14 mouse cellular contexts compared by ENCODE assay signal in genomic region chr4:62729191-62729590, GRCm38 (mm10).
DNase-seq lines count a peak whose midpoint lies in the region; ATAC-seq and TF ChIP-seq lines count a peak whose summit lies in the region.
"Had no signal": no experiment of that assay in that cellular context is flagged by ENCODE, and none has a peak within 500 bp of the region (broad histone marks: within the 10 kb centered on the region; RNA-seq: fewer than 3 reads in every experiment).

No protein-coding gene starts in this region.

- no peak for TF ChIP-seq POLR2A in bone marrow, adult 2 months (IDR thresholded peaks at IDR 0.05; ENCODE audit: borderline replicate concordance, control insufficient read depth, low read depth, low read length)

- no peak for ATAC-seq in heart, embryonic 12.5 days (ENCODE audit: insufficient number of reproducible peaks, low FRiP score)
- ATAC-seq: intestine, embryonic 16.5 days had no signal

- H3K4me3 ChIP-seq in heart, embryonic 10.5 days = no peak overlapping the region
- no peak overlapping the region for H3K4me3 ChIP-seq in heart, embryonic 12.5 days
- H3K4me3 ChIP-seq in bone marrow, adult 2 months (replicated peaks; ENCODE audit: control insufficient read depth, low read depth, low read length) = no peak overlapping the region
- H3K4me3 ChIP-seq in macrophage (ENCODE audit: inconsistent target) = no peak overlapping the region
- H3K4me3 ChIP-seq: layer of hippocampus, adult 2 months; midbrain, embryonic 12.5 days had no signal

- DNase-seq in heart, embryonic 10.5 days (ENCODE audit: low spot score) = no peak
- DNase-seq in 3T3-L1 (ENCODE audit: low read depth, low spot score) = peak; percentile 67
- DNase-seq in c-Kit-positive CD71-positive TER-119-positive erythroid progenitor cells, embryonic 14.5 days (ENCODE audit: low spot score) = no peak
- DNase-seq in layer of hippocampus, adult 11-12 months (ENCODE audit: low spot score) = no peak
- DNase-seq: adrenal gland, postnatal 25 days; cerebellum, postnatal 14 days; right cerebral cortex, adult 18-20 months had no signal

- peaks cover 63% of the 10 kb centered on the region for H3K4me1 ChIP-seq in heart, embryonic 10.5 days
- peaks cover 39% of the 10 kb centered on the region for H3K4me1 ChIP-seq in heart, embryonic 12.5 days (replicated peaks)
- H3K4me1 ChIP-seq in bone marrow, adult 2 months (ENCODE audit: control insufficient read depth, insufficient read depth, low read length) = peaks cover 3% of the 10 kb centered on the region
- H3K4me1 ChIP-seq: midbrain, embryonic 12.5 days had no signal

- no peaks in the 10 kb centered on the region for H3K27me3 ChIP-seq in heart, embryonic 10.5 days (ENCODE audit: insufficient read depth, poor library complexity, severe bottlenecking)
- no peaks in the 10 kb centered on the region for H3K27me3 ChIP-seq in heart, embryonic 12.5 days (replicated peaks)
- H3K27me3 ChIP-seq: midbrain, embryonic 12.5 days had no signal

- TF ChIP-seq CTCF in bone marrow, adult 2 months (IDR thresholded peaks at IDR 0.05; ENCODE audit: control insufficient read depth, insufficient read depth, low read length) = no peak

- WGBS in heart, embryonic 10.5 days = 69% methylated on average over 4 of the region's 4 CpGs
- WGBS in heart, embryonic 12.5 days = 60% methylated on average over 4 of the region's 4 CpGs
- WGBS in bone marrow, adult 2 months = 37% methylated on average over 4 of the region's 4 CpGs
- WGBS in macrophage (ENCODE audit: missing documents) = 18% methylated on average over 4 of the region's 4 CpGs

- H3K27ac ChIP-seq in heart, embryonic 10.5 days = peak overlapping the region; percentile 31; the same call in 1 of the 2 replicates
- no peak overlapping the region for H3K27ac ChIP-seq in heart, embryonic 12.5 days (ENCODE audit: poor library complexity, severe bottlenecking)
- H3K27ac ChIP-seq in bone marrow, adult 2 months (ENCODE audit: control insufficient read depth, insufficient read depth, low read depth, low read length, poor library complexity) = peak overlapping the region; percentile 51
- peak overlapping the region; percentile 86 for H3K27ac ChIP-seq in macrophage
- H3K27ac ChIP-seq: layer of hippocampus, adult 2 months; midbrain, embryonic 12.5 days had no signal

- H3K36me3 ChIP-seq in heart, embryonic 10.5 days = 0 out of 2 replicates have a peak, but pooled peaks cover 2% of the 10 kb centered on the region
- no peaks in the 10 kb centered on the region for H3K36me3 ChIP-seq in heart, embryonic 12.5 days
- H3K36me3 ChIP-seq in macrophage (ENCODE audit: inconsistent target) = no peaks in the 10 kb centered on the region
- H3K36me3 ChIP-seq: midbrain, embryonic 12.5 days had no signal

- no peaks in the 10 kb centered on the region for H3K9me3 ChIP-seq in heart, embryonic 10.5 days
- H3K9me3 ChIP-seq in heart, embryonic 12.5 days (replicated peaks) = 0 out of 2 replicates have a peak, but pooled peaks cover 5% of the 10 kb centered on the region

- H3K79me2 ChIP-seq in macrophage (ENCODE audit: inconsistent target) = no peaks in the 10 kb centered on the region

- H3K4me2 ChIP-seq in heart, embryonic 12.5 days = no peak overlapping the region
- H3K4me2 ChIP-seq: liver, embryonic 11.5 days; midbrain, embryonic 12.5 days had no signal

- no peak overlapping the region for H3K9ac ChIP-seq in heart, embryonic 12.5 days
- H3K9ac ChIP-seq: midbrain, embryonic 12.5 days had no signal
